Mouse (Mus musculus) left cerebral cortex, adult 2 months (tissue): Measurements from ENCODE around the gene Pebp1. TPM values are rescaled to one million over a fixed set of nuclear protein-coding genes. Genes with fewer than 3 reads are reported as not detected.

Experiments
- DNase-seq, 2 experiments: peaks; one replicate each; pipeline ENCODE4 v3.0.0; 2021 to 2022; ENCODE audit warnings: low spot score in 2 of 2, mixed read lengths in 1 of 2; ENCODE audit errors: extremely low spot score in 1 of 2
- H3K27ac ChIP-seq: fragments of 200-600 bp; 2 replicates; pipeline ENCODE4 v1.8.1; 2022
- H3K4me3 ChIP-seq: fragments of 200-600 bp; 2 replicates; pipeline ENCODE4 v1.8.1; 2022
- CTCF ChIP-seq: fragments of 200-600 bp; IDR thresholded peaks from 2 replicates; pipeline ENCODE4 v1.8.1; 2022; ENCODE audit warnings: antibody characterized with exemption, mild to moderate bottlenecking, moderate library complexity
- intact Hi-C: fragments of 180-260 bp; cut with DNase I; formaldehyde crosslinking; loops from one replicate; pipeline ENCODE4 v1.15.1; 2025
- total RNA-seq, 2 experiments: library from RNA; stranded (reverse); gene quantifications; 2 replicates each; pipeline ENCODE4 v1.2.3; 2021

Pebp1 gene
- total RNA-seq, 2 experiments from 2014 or later = 647 to 672 TPM

- no peak overlapping the region for H3K4me3 ChIP-seq
- DNase-seq = no peak
- no peak overlapping the region for H3K27ac ChIP-seq
- intact Hi-C loops = no loop called here
- no peak for TF ChIP-seq CTCF
These were observed 23.9 kb downstream of the Pebp1 start for GRCm38 (mm10) chr5:117263566-117263965.

GRCm38 (mm10) chr5:117258276-117258675 is 29.1 kb downstream of the Pebp1 start:
- intact Hi-C loops = no loop called here
- Histone ChIP-seq H3K27ac (no peak overlapping the region), H3K4me3 (no peak overlapping the region)
- no peak for DNase-seq
- TF ChIP-seq CTCF = no peak

- no peak overlapping the region for H3K4me3 ChIP-seq
- DNase-seq = no peak
- no peak for TF ChIP-seq CTCF
- intact Hi-C loops = no loop called here
- H3K27ac ChIP-seq = no peak overlapping the region
These were observed 35.7 kb downstream of the Pebp1 start for GRCm38 (mm10) chr5:117251763-117252162.

GRCm38 (mm10) chr5:117250796-117251195 is 36.6 kb downstream of the Pebp1 start:
- intact Hi-C loops = no loop called here
- Histone ChIP-seq H3K4me3 (no peak overlapping the region), H3K27ac (no peak overlapping the region)
- no peak for DNase-seq
- no peak for TF ChIP-seq CTCF

GRCm38 (mm10) chr5:117248351-117248750 is 39.1 kb downstream of the Pebp1 start:
- peak overlapping the region; percentile 24; the same call in 1 of the 2 replicates for H3K27ac ChIP-seq
- no peak for DNase-seq

GRCm38 (mm10) chr5:117245170-117245569 is 42.3 kb downstream of the Pebp1 start:
- no peak overlapping the region for H3K27ac ChIP-seq
- H3K4me3 ChIP-seq = no peak overlapping the region
- intact Hi-C loops = no loop called here
- no peak for TF ChIP-seq CTCF
- no peak for DNase-seq

More at GRCm38 (mm10) chr5:117248351-117248750, 39.1 kb downstream of the Pebp1 start:
- TF ChIP-seq CTCF = no peak
- intact Hi-C loops = no loop called here
- no peak overlapping the region for H3K4me3 ChIP-seq

GRCm38 (mm10) chr5:117242671-117243478 is 44.5 kb downstream of the Pebp1 start:
- Histone ChIP-seq H3K4me3 (peak overlapping the region; percentile 62), H3K27ac (peak overlapping the region; percentile 41; the same call in 1 of the 2 replicates)
- TF ChIP-seq CTCF = no peak
- intact Hi-C loops = loop anchor here (5.0 kb wide), 2 partner anchors 44 to 114 kb away; partner anchors contain the start of genes Pebp1 and Wsb2
- DNase-seq = peak; percentile 23 to 51

- Histone ChIP-seq H3K4me3 (peak overlapping the region; percentile 62), H3K27ac (peak overlapping the region; percentile 98; the same call in 1 of the 2 replicates)
- TF ChIP-seq CTCF = no peak
- intact Hi-C loops = loop anchor here (5.0 kb wide), 2 partner anchors 45 to 115 kb away; partner anchors contain the start of genes Pebp1 and Wsb2
- peak; percentile 59 to 64 for DNase-seq
These were observed 45.4 kb downstream of the Pebp1 start for GRCm38 (mm10) chr5:117241935-117242531.

- peak; percentile 51 to 65 for DNase-seq
- intact Hi-C loops = loop anchor here (1.0 to 5.0 kb wide), 3 partner anchors 46 to 121 kb away; partner anchors contain the start of genes Pebp1, Taok3 and Wsb2
- no peak for TF ChIP-seq CTCF
- H3K27ac ChIP-seq = peak overlapping the region; percentile 98
- H3K4me3 ChIP-seq = peak overlapping the region; percentile 62
These were observed 46.6 kb downstream of the Pebp1 start for GRCm38 (mm10) chr5:117240761-117241322.

- peak overlapping the region; percentile 62 for H3K4me3 ChIP-seq
- H3K27ac ChIP-seq = peak overlapping the region; percentile 98
- DNase-seq = peak; percentile 25 to 35
- intact Hi-C loops = loop anchor here (1.0 to 5.0 kb wide), 3 partner anchors 47 to 120 kb away; partner anchors contain the start of genes Pebp1, Taok3 and Wsb2
- no peak for TF ChIP-seq CTCF
These were observed 47.1 kb downstream of the Pebp1 start for GRCm38 (mm10) chr5:117240321-117240731.

GRCm38 (mm10) chr5:117239106-117239505 is 48.3 kb downstream of the Pebp1 start:
- TF ChIP-seq CTCF = no peak
- DNase-seq = no peak
- H3K27ac ChIP-seq = no peak overlapping the region
- no peak overlapping the region for H3K4me3 ChIP-seq
- intact Hi-C loops = no loop called here

- no peak for TF ChIP-seq CTCF
- DNase-seq = no peak
- no peak overlapping the region for H3K27ac ChIP-seq
- intact Hi-C loops = no loop called here
- no peak overlapping the region for H3K4me3 ChIP-seq
These were observed 50.9 kb downstream of the Pebp1 start for GRCm38 (mm10) chr5:117236540-117236939.

Other genes starting within 250 kb of the Pebp1 start
- 100 to 1,000 TPM; 117 to 141 TPM for gene Suds3, start 171.5 kb downstream of the Pebp1 start, total RNA-seq
- gene Taok3, start 167.5 kb downstream of the Pebp1 start, total RNA-seq = 10 to 100 TPM; 52.5 to 54.7 TPM
- gene Vsig10, start 31.5 kb upstream of the Pebp1 start, total RNA-seq = 1 to 10 TPM; 1.7 to 2.1 TPM
- 100 to 1,000 TPM; 302 TPM for gene Wsb2, start 69.7 kb upstream of the Pebp1 start, total RNA-seq
- gene Rfc5, start 101.4 kb upstream of the Pebp1 start, total RNA-seq = 10 to 100 TPM; 16.1 to 16.7 TPM
- gene Ksr2, start 126.4 kb upstream of the Pebp1 start, total RNA-seq = 10 to 100 TPM; 40.8 to 47.2 TPM